ENCODE assay signal across 16 mouse cellular contexts in the genomic region with DNA sequence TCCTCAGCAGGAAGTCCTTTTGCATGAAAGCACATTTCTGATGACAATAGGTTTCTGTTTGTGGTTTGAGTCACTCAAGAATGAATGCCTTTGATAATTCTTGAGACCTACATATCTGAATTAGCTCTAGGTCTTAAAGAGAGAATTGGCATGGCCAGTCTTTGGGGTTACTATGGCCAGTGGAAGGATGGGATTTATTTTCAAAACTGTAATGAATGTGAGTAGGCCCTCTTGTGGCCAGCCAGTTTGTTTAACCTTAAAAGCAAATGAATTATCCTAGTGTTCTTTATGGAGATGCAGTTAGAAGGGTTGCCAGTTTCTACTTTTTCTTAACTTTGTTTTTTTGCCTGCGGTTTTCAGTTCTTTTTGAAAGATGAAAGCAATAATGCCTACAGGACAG. TPM values are rescaled to one million over a fixed set of nuclear protein-coding genes. Genes with fewer than 3 reads are reported as not detected.
DNase-seq lines count a peak whose midpoint lies in the region; ATAC-seq and TF ChIP-seq lines count a peak whose summit lies in the region.
"Had no signal": no experiment of that assay in that cellular context is flagged by ENCODE, and none has a peak within 500 bp of the region (broad histone marks: within the 10 kb centered on the region; RNA-seq: fewer than 3 reads in every experiment).

No protein-coding gene starts in this region.

- no peaks in the 10 kb centered on the region for H3K9me3 ChIP-seq in kidney, postnatal 0 days (replicated peaks; ENCODE audit: low read length)
- no peaks in the 10 kb centered on the region for H3K9me3 ChIP-seq in kidney, embryonic 15.5 days (replicated peaks)
- H3K9me3 ChIP-seq: hindbrain, embryonic 13.5 days had no signal

- ATAC-seq in kidney, postnatal 0 days (replicated peaks; ENCODE audit: low FRiP score, low read depth): no peak
- ATAC-seq in kidney, embryonic 15.5 days (replicated peaks; ENCODE audit: low FRiP score): no peak
- ATAC-seq: forebrain, embryonic 14.5 days had no signal

- peaks cover 3% of the 10 kb centered on the region; the same call in 1 of the 2 replicates for H3K36me3 ChIP-seq in kidney, postnatal 0 days (ENCODE audit: insufficient read depth, low read length)
- H3K36me3 ChIP-seq in kidney, embryonic 15.5 days: peaks cover 10% of the 10 kb centered on the region; the same call in 1 of the 2 replicates
- H3K36me3 ChIP-seq: hindbrain, embryonic 13.5 days had no signal

- DNase-seq in kidney, postnatal 0 days (ENCODE audit: low spot score): peak; percentile 54
- DNase-seq in 3134 (ENCODE audit: extremely low read depth, insufficient read length, low spot score): peak; percentile 30
- peak; percentile 8 for DNase-seq in ES-CJ7 (ENCODE audit: low read depth, low spot score)
- DNase-seq in urinary bladder, postnatal 36 days (ENCODE audit: low spot score in 2 of 2): no peak
- no peak for DNase-seq in kidney, postnatal 14 days
- DNase-seq: adrenal gland, adult 2 months; cerebellum, adult 18-20 months; embryo, embryonic 11 days; heart, postnatal 10 days; layer of hippocampus, adult 9-11 months; midbrain, embryonic 14.5 days had no signal

- no peak overlapping the region for H3K9ac ChIP-seq in kidney, postnatal 0 days (ENCODE audit: low read depth, low read length)
- no peak overlapping the region for H3K9ac ChIP-seq in kidney, embryonic 15.5 days
- H3K9ac ChIP-seq: hindbrain, embryonic 13.5 days had no signal

- no peak for TF ChIP-seq POLR2A in embryonic fibroblast, embryonic 13.5 days (IDR thresholded peaks at IDR 0.05; ENCODE audit: low read depth, low read length)

- TF ChIP-seq CTCF in kidney, postnatal 0 days (IDR thresholded peaks at IDR 0.05; ENCODE audit: low read depth): peak; percentile 49
- no peak for TF ChIP-seq CTCF in embryonic fibroblast, embryonic 13.5 days (IDR thresholded peaks at IDR 0.05; ENCODE audit: borderline replicate concordance, insufficient read depth, low read length)

- H3K4me2 ChIP-seq in kidney, postnatal 0 days (ENCODE audit: low read length): no peak overlapping the region
- no peak overlapping the region for H3K4me2 ChIP-seq in kidney, embryonic 15.5 days
- H3K4me2 ChIP-seq: hindbrain, embryonic 13.5 days had no signal

- no peak overlapping the region for H3K27ac ChIP-seq in kidney, postnatal 0 days
- H3K27ac ChIP-seq in kidney, embryonic 15.5 days: no peak overlapping the region
- peak overlapping the region; percentile 61 for H3K27ac ChIP-seq in embryonic fibroblast, embryonic 13.5 days (ENCODE audit: insufficient read depth, low read length)
- H3K27ac ChIP-seq: hindbrain, embryonic 13.5 days had no signal

- no peaks in the 10 kb centered on the region for H3K27me3 ChIP-seq in kidney, postnatal 0 days (ENCODE audit: insufficient read depth, low read length)
- no peaks in the 10 kb centered on the region for H3K27me3 ChIP-seq in kidney, embryonic 15.5 days
- H3K27me3 ChIP-seq: CH12.LX; hindbrain, embryonic 13.5 days had no signal

- no peak overlapping the region for H3K4me3 ChIP-seq in kidney, postnatal 0 days (replicated peaks; ENCODE audit: low read depth, low read length)
- no peak overlapping the region for H3K4me3 ChIP-seq in kidney, embryonic 15.5 days (replicated peaks)
- no peak overlapping the region for H3K4me3 ChIP-seq in embryonic fibroblast, embryonic 13.5 days (ENCODE audit: insufficient read depth, low read length)
- H3K4me3 ChIP-seq: hindbrain, embryonic 13.5 days had no signal

- H3K4me1 ChIP-seq in kidney, postnatal 0 days (replicated peaks; ENCODE audit: insufficient read depth, low read length): no peaks in the 10 kb centered on the region
- H3K4me1 ChIP-seq in kidney, embryonic 15.5 days: no peaks in the 10 kb centered on the region
- peaks cover 12% of the 10 kb centered on the region; the same call in 1 of the 2 replicates for H3K4me1 ChIP-seq in embryonic fibroblast, embryonic 13.5 days (ENCODE audit: control insufficient read depth, insufficient read depth, low read length)
- H3K4me1 ChIP-seq: hindbrain, embryonic 13.5 days had no signal

- 97% methylated on average over 1 of the region's 1 CpGs for WGBS in kidney, postnatal 0 days
- 85% methylated on average over 1 of the region's 1 CpGs for WGBS in kidney, embryonic 15.5 days

RNA-seq across cellular contexts. Expression of gene Lurap1l, which starts 42.2 kb away (rescaled TPM):
- 18.3 and 22.2 TPM in 2 replicates for polyA plus RNA-seq in kidney, postnatal 0 days (2015; fragmentation: Nextera tagmentation; extraction: Ambion mirVana)
- 13.6 and 15.0 TPM in 2 replicates for polyA plus RNA-seq in kidney, embryonic 15.5 days (2015; fragmentation: Nextera tagmentation; extraction: Ambion mirVana)
- 81.9 and 92.6 TPM in 2 replicates for polyA plus RNA-seq in embryonic fibroblast, embryonic 13.5 days (2011; ENCODE audit: insufficient read length, low read depth, missing spikeins)

Comparison
In these comparisons a context has a peak if more than half of its experiments do, and no peak if none do; other contexts are left out.
1. DNase-seq: peak in kidney, postnatal 0 days (single experiment), 3134 (single experiment) and ES-CJ7 (single experiment); none in urinary bladder, postnatal 36 days (0 of 2) and kidney, postnatal 14 days (single experiment).